Mouse (Mus musculus) gastrocnemius, postnatal 4 days (tissue): Measurements from ENCODE around the gene Kctd8. TPM values are rescaled to one million over a fixed set of nuclear protein-coding genes. Genes with fewer than 3 reads are reported as not detected.

Source experiments
- DNase-seq, 2 experiments: peaks; one replicate each; pipeline ENCODE4 v3.0.0; 2021 to 2022; ENCODE audit warnings: low spot score in 2 of 2, mixed read lengths in 2 of 2
- microRNA-seq: library from miRNA; unstranded; fragments of <30 nt; microRNA quantifications from one replicate; pipeline ENCODE4 v1.2.0, GENCODE M21; 2021
- total RNA-seq, 2 experiments: library from RNA; stranded (reverse); gene quantifications; 2 replicates each; pipeline ENCODE4 v1.2.3; 2021

Kctd8 gene
- total RNA-seq, 2 experiments from 2014 or later, result 0.54 to 0.57 TPM

- DNase-seq, result no peak
These were observed 181.5 kb downstream of the Kctd8 start for GRCm38 (mm10) chr5:69159897-69160509.

GRCm38 (mm10) chr5:69156489-69156888 is 185.0 kb downstream of the Kctd8 start:
- no peak for DNase-seq

GRCm38 (mm10) chr5:69145827-69146226 is 195.7 kb downstream of the Kctd8 start:
- DNase-seq, result no peak

GRCm38 (mm10) chr5:69141082-69141481 is 200.4 kb downstream of the Kctd8 start:
- DNase-seq, result no peak

- DNase-seq, result no peak
These were observed 232.8 kb downstream of the Kctd8 start for GRCm38 (mm10) chr5:69108718-69109117.

- DNase-seq, result no peak
These were observed 252.6 kb downstream of the Kctd8 start for GRCm38 (mm10) chr5:69088912-69089311.

Small RNA genes lying within 50 kb of the gene (microRNA-seq; reads per million reads assigned to microRNA genes)
- not detected for gene Gm24368

Other genes starting within 250 kb of the Kctd8 start
- 10 to 100 TPM; 49.8 to 49.9 TPM for gene Yipf7, start 201.0 kb upstream of the Kctd8 start, total RNA-seq
- 10 to 100 TPM; 18.4 to 22.9 TPM for gene Guf1, start 215.2 kb upstream of the Kctd8 start, total RNA-seq